Mouse (Mus musculus) heart, embryonic 14.5 days (tissue): ENCODE data around the gene Rabif. TPM values are rescaled to one million over a fixed set of nuclear protein-coding genes. Genes with fewer than 3 reads are reported as not detected.

Source experiments
- ATAC-seq: fragments of 200-750 bp; cut with Nextera tagmentation; 2 replicates; pipeline ENCODE4 v1.8.0; 2017; ENCODE audit warnings: low read depth, moderate TSS enrichment; ENCODE audit not compliant: insufficient number of reproducible peaks, insufficient read depth, low FRiP score
- H3K27ac ChIP-seq, 2 experiments: fragments of 200-500 bp in 1 of 2; fragments of 300-500 bp in 1 of 2; sonication (generic) in 1 of 2; replicated peaks in 1 of 2; 2 replicates each; pipeline ENCODE4 v1.5.1; 2012 to 2014; ENCODE audit warnings: low read depth in 2 of 2, low read length in 2 of 2, control low read depth in 1 of 2, mild to moderate bottlenecking in 1 of 2, mixed read lengths in 1 of 2; ENCODE audit not compliant: control insufficient read depth in 1 of 2, insufficient read depth in 1 of 2
- H3K27me3 ChIP-seq: fragments of 300-500 bp; sonication (generic); 2 replicates; pipeline ENCODE4 v1.6.1; 2014; ENCODE audit warnings: mild to moderate bottlenecking, low read length, control low read depth; ENCODE audit not compliant: control insufficient read depth, insufficient read depth
- H3K36me3 ChIP-seq: fragments of 300-500 bp; sonication (generic); 2 replicates; pipeline ENCODE4 v1.6.1; 2014; ENCODE audit warnings: mild to moderate bottlenecking, control low read depth, low read length, mixed read lengths; ENCODE audit not compliant: control insufficient read depth, insufficient read depth
- H3K4me1 ChIP-seq, 2 experiments: fragments of 200-500 bp in 1 of 2; fragments of 300-500 bp in 1 of 2; sonication (generic) in 1 of 2; 2 replicates each; pipeline ENCODE4 v1.6.1; 2012 to 2014; ENCODE audit warnings: low read length in 2 of 2, control low read depth in 1 of 2, mixed read lengths in 1 of 2; ENCODE audit not compliant: control insufficient read depth in 2 of 2, insufficient read depth in 2 of 2
- H3K4me2 ChIP-seq: fragments of 300-500 bp; sonication (generic); 2 replicates; pipeline ENCODE4 v1.6.1; 2014; ENCODE audit warnings: mild to moderate bottlenecking, low read length
- H3K4me3 ChIP-seq, 2 experiments: fragments of 200-500 bp in 1 of 2; fragments of 300-500 bp in 1 of 2; sonication (generic) in 1 of 2; 2 replicates each; pipeline ENCODE4 v1.5.1; 2012 to 2014; ENCODE audit warnings: low read length in 2 of 2, mild to moderate bottlenecking in 2 of 2, control low read depth in 1 of 2, low read depth in 1 of 2, moderate library complexity in 1 of 2; ENCODE audit not compliant: control insufficient read depth in 1 of 2, insufficient read depth in 1 of 2
- H3K9ac ChIP-seq: fragments of 300-500 bp; sonication (generic); 2 replicates; pipeline ENCODE4 v1.6.1; 2014; ENCODE audit warnings: mild to moderate bottlenecking, low read length
- H3K9me3 ChIP-seq: fragments of 300-500 bp; sonication (generic); 2 replicates; pipeline ENCODE4 v1.6.1; 2016; ENCODE audit warnings: low read length, control low read depth; ENCODE audit not compliant: control insufficient read depth
- WGBS: fragments of 180-500 bp; shearing (Covaris S2); extraction: QIAGEN DNeasy Blood & Tissue Kit; methylation state at CpG from one replicate; pipeline ENCODE4 v1.1.7; 2014; 5-methylcytosine and 5-hydroxymethylcytosine counted together
- polyA plus RNA-seq: library from polyadenylated mRNA; unstranded; fragments of >200 nt; fragmentation: Nextera tagmentation; extraction: Ambion mirVana; gene quantifications from 2 replicates; pipeline ENCODE4 v1.2.1, GENCODE M21; 2014

The Rabif gene
- polyA plus RNA-seq, 1 experiment from 2014 or later: 30.4 TPM

DNA sequence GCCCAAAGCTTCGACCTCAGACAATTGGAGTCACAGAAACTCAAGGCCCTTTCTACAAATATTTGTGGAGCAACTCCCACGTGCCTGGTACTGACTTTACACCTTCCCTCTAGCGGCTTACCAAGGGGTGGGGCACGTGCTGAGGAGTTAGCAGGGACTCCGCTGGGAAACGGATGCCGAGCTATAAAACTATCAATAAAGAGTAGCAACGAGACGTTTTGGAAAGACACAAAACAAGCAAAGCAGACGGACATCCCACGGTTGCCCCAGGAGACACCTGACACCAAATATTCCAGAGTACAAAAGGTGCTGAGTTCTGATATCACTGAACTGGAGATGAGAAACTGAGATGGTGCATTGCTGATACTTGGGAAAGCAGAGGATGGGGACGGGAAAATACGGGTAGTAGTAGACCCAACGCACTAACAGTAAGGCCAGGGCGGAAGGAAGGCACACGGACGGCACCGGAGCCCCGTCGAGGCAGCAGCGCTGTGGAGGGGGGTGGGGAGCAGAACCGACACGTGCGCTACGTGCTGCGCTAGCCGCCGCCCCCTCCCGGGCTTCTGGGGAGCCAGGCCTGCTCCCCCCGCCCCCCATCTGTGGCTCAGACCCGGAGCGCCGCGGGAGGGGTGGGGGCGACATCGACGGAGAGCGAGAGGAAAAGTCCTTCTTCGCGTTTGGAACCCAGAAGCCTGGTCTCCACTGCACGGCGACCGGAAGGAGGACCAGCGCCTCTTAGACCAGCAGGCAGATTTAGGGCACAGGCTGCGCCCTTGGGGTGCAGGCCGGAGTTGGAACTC is 61.6 kb downstream of the Rabif start:
- no peaks in the 10 kb centered on the region for H3K9me3 ChIP-seq
- H3K9ac ChIP-seq: peak overlapping the region; percentile 84
- peak overlapping the region; percentile 73 to 90 for H3K27ac ChIP-seq
- H3K4me3 ChIP-seq: peak overlapping the region; percentile 62 to 74
- WGBS: under 1% methylated on average over 46 of the region's 46 CpGs
- H3K27me3 ChIP-seq: 0 out of 2 replicates have a peak, but pooled peaks cover 3% of the 10 kb centered on the region
- peaks cover 8 to 10% of the 10 kb centered on the region in 2 experiments; a peak in 2 of 4 replicates for H3K4me1 ChIP-seq
- H3K36me3 ChIP-seq: no peaks in the 10 kb centered on the region
- peak; percentile 0; the same call in 1 of the 2 replicates for ATAC-seq
- H3K4me2 ChIP-seq: peak overlapping the region; percentile 98

GRCm38 (mm10) chr1:134556671-134557218 is 62.3 kb downstream of the Rabif start:
- H3K9me3 ChIP-seq: no peaks in the 10 kb centered on the region
- peak overlapping the region; percentile 98 for H3K4me2 ChIP-seq
- H3K27me3 ChIP-seq: 0 out of 2 replicates have a peak, but pooled peaks cover 3% of the 10 kb centered on the region
- peak; percentile 96 for ATAC-seq
- no peaks in the 10 kb centered on the region for H3K36me3 ChIP-seq
- H3K9ac ChIP-seq: peak overlapping the region; percentile 84
- H3K4me1 ChIP-seq: peaks cover 10 to 12% of the 10 kb centered on the region in 2 experiments; a peak in 3 of 4 replicates
- under 1% methylated on average over 35 of the region's 35 CpGs for WGBS
- peak overlapping the region; percentile 62 to 74 for H3K4me3 ChIP-seq
- H3K27ac ChIP-seq: peak overlapping the region; percentile 73 to 90

Other genes starting within 250 kb of the Rabif start
- 0.62 and 0.70 TPM in 2 replicates for gene Myog, start 204.7 kb upstream of the Rabif start, polyA plus RNA-seq
- 10.5 and 11.9 TPM in 2 replicates for gene Ppfia4, start 161.7 kb upstream of the Rabif start, polyA plus RNA-seq
- gene Tmem183a, start 132.7 kb upstream of the Rabif start, polyA plus RNA-seq: 62.5 and 69.3 TPM in 2 replicates
- not detected in 2 replicates for gene 4933406M09Rik, start 108.7 kb upstream of the Rabif start, polyA plus RNA-seq
- gene Cyb5r1, start 89.1 kb upstream of the Rabif start, polyA plus RNA-seq: 40.2 and 40.6 TPM in 2 replicates
- 140 and 146 TPM in 2 replicates for gene Adipor1, start 79.3 kb upstream of the Rabif start, polyA plus RNA-seq
- gene Klhl12, start 39.1 kb upstream of the Rabif start, polyA plus RNA-seq: 17.4 and 20.8 TPM in 2 replicates
- not detected in 2 replicates for gene Mgat4e, start 55.0 kb downstream of the Rabif start, polyA plus RNA-seq
- gene Kdm5b, start 65.5 kb downstream of the Rabif start, polyA plus RNA-seq: 33.6 and 38.6 TPM in 2 replicates
- gene Syt2, start 152.0 kb downstream of the Rabif start, polyA plus RNA-seq: 0.08 and 0.42 TPM in 2 replicates